Mouse (Mus musculus): ENCODE results near the gene Gimap8.
"Not testable (repeated sequence)": the region's sequence is repeated elsewhere in the genome, so short reads cannot be mapped to it uniquely, and the experiment has no call there.

Gimap8 gene

DNA sequence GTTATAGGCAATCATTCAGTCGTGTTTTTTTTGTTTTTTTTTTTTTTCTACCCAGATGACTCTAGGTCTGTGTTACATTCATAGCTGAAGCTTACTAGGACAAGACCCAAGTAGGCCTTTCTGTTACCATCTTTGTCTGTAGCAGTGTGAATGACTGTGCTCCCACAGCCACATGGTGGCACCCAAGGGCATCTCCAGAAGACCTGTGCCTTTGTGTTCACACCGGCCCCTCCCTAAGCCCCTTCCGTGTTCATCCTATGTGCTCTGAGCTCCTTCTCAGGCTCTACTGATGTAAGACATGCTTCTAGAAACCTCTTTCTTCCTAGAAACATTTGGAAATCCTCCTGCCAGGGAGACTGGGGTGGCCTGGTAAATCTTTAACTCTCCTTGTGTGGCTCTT lies at the start of gene Gimap8:
Gene Gimap8 (plus strand): TSS at position 240 of the 400 bp plus-strand sequence.
- DNase-seq (ENCODE audit: low spot score in 2 of 2): no peak

DNA sequence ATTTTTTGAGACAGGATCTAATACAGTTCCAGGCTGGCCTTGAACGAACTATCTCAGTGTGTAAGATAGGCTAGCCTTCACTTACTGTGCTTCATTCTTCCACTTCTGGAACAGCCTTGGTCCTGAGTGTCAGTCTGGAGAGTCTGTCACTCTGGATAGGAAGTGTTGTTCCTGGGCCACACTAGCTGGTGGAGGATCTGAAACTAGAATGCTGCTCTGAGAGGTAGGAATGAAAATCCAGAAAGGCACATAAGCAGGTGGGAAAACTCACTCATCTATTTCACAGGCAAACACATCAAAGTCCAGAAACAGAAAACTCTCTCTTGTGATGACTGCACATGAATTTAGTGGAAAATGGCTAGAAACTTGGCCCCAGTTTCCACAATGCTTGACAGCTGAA lies 46.4 kb upstream of the Gimap8 start:
- no peak for DNase-seq (ENCODE audit: low spot score in 2 of 2)

DNA sequence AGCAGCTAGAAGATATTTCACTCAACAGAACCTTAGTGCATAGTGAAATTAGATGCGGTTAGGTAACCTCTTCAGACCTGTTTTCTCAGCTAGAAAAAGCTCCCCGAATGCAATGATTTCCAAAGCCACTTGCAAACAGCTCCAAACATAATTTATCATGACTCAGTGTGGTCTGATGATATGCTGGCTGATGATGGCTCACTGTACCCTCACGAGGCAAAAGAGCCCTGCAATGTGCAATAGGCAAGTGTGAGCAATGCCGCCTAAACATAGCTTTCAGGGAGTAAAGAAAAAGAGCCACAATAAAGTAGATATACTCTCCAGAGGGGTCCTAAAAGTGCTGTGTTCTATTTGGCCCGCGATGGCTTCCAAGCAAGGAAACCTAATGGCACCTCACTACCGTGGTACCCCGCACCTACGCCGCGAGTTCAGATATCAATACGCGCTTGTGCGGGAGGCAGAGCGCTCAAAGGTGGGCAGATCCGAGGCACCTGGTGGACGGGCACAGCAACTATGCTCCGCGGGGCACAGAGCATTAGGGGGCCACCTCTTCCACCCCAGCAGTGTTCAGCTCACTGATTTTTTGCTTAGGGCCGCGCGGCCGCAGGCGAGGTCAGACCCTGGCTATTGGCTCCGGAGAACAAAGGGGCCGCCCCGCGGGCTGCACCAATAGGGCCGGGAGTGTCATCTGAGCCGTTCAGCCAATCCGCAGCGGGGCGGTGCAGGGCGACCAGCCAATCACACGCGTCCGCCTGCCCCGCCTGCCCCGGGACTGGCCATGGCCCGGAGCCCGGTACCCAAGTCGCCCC lies 45.6 kb upstream of the Gimap8 start, which contains the start of gene Zfp775:
Gene Zfp775 (plus strand): TSS at position 793 of the 809 bp plus-strand sequence.
- peak; percentile 95 for DNase-seq (ENCODE audit: low spot score in 2 of 2)

DNA sequence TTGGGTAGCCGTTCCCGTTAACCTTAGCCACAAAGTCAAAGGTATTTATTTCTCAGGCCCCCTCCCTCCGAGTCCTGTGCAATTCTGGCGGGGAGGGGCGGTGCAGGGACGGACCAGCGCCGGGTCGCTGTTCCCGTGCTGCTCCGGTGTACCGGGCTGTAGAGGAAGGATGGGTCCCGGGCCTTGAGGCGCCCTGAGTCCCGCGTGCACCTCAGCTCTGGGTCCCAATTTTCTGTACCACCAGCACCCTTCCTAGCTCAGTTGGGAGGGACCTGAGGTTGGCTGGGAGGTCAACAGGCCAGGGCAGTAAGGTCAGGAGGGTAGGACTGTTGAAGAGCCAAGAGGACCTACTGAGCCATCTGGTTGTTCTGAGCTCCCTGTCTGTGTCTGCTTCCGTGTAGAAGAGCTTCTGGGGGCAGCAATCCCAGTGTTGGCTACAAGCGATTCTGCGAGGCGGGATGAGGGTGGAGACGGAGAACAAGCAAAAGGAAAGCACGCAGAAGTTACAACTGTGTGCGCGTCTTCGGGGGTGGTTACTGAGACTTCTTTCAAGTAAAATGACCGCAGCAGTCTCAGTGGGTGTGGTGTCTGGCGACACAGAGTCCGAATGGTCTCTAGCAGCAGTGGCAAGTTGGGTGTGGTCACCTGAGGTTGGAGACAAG lies 44.8 kb upstream of the Gimap8 start:
- peak; percentile 25 to 55 for DNase-seq (ENCODE audit: low spot score in 2 of 2)

DNA sequence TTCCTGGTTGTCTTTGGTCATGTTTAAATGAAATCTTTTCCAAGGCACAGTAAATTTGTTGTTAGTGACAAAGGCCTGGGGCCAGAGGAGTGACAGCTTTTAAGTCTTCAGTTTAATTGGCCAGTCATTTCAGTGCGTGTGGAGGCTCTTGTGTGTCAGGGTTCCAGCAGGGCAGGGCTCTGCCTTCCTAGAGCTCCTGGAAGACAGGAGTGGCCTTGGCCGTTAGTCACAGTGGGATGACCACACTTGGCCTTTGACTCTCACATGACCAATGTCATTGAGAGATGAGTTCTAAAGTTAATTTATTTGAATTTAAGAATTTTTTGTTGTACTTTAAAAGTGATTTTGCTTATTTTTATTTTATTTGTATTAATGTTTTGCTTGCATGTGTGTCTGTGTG lies 38.9 kb upstream of the Gimap8 start:
- DNase-seq (ENCODE audit: low spot score in 2 of 2): no peak

DNA sequence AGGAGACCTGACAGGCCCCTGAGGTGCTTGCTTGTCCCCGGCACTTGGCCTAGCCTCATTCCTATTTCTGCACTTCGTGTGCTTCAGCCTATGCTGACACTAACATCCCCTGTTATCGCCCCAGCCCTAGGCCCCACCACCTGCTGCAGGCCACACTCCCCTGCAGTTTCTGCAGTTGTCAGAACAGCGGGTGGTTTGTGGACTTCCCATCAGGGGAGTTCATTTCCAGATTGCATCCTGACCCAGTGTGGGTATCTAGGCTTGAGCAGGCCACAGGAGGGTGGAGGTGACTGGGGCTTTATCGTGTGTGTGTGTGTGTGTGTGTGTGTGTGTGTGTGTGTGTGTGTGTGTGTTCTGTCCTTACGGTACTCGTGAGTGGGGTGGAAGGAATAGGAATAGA lies 37.5 kb upstream of the Gimap8 start:
- DNase-seq (ENCODE audit: low spot score in 2 of 2): no peak

DNA sequence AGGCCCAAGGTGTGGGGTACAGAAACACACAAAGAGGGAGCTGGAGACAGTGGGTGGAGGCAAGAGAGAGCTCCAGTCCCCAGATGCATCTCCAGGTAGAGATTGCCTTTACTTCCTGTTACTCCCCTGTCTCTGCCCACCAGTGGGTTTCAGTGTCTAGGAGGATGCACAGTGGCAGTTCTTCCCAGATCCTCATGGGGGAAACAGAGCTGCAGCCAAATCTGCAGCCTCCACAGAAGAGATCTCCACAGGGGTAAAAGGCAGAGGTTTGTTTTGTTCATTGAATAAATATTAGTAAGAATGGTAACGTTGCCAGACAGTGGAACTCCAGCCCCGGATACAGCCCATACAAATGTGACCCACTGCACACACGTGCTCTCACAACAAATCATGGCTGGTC lies 36.4 kb upstream of the Gimap8 start:
- no peak for DNase-seq (ENCODE audit: low spot score in 2 of 2)

DNA sequence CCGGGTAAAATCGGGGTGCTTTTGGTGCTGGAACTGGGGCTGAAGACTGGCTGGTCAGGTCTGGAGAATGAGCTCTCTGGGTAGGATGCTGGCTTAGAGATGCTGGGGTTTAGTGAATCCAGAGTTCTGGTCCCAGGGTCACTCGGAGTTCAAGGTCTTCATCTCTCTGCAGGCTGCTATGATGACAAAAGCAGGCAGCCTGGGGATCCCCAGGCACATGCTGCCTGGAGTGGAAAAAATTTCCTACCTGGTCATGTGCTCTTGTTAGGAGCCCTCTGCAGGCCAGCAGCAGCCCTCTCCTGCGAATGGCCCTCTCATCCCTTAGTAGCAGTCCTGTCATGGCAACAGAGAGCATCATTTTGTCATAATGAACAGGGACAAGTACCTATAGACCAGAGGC lies 33.6 kb upstream of the Gimap8 start:
- no peak for DNase-seq (ENCODE audit: low spot score in 2 of 2)

DNA sequence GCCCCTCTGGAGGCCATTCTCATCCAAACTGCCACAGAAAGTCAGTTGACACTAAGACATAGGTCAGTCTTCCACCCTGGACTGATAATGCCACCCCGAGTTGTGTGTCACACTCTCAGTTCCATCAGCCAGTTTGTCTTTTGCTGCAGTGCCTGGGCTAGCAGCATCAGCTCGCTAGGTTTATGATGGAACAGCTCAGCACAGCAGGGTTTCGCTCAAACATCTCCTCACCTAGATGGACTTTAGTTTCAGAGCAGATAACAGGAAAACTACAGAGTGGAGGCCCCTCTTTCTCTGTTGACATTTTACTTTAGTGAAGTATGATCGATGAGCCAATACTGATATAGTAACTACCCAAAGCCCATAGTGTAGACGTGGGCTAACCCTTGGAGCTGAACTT lies 32.3 kb upstream of the Gimap8 start:
- DNase-seq (ENCODE audit: low spot score in 2 of 2): no peak

DNA sequence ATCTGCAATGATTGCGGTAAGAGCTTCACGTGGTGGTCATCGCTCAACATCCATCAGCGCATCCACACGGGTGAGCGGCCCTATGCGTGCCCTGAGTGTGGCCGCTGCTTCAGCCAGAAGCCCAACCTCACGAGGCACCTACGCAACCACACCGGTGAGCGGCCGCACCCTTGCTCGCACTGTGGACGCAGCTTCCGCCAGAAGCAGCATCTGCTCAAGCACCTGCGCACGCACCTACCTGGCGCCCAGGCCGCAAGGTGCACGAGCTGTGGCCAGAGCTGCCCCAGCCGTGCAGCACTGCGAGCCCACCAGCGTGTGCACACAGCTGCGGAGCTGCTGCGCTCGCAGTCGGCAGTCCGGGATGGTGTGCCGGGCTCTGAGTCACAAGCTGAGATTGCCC lies 27.0 kb upstream of the Gimap8 start:
- DNase-seq (ENCODE audit: low spot score in 2 of 2): no peak

DNA sequence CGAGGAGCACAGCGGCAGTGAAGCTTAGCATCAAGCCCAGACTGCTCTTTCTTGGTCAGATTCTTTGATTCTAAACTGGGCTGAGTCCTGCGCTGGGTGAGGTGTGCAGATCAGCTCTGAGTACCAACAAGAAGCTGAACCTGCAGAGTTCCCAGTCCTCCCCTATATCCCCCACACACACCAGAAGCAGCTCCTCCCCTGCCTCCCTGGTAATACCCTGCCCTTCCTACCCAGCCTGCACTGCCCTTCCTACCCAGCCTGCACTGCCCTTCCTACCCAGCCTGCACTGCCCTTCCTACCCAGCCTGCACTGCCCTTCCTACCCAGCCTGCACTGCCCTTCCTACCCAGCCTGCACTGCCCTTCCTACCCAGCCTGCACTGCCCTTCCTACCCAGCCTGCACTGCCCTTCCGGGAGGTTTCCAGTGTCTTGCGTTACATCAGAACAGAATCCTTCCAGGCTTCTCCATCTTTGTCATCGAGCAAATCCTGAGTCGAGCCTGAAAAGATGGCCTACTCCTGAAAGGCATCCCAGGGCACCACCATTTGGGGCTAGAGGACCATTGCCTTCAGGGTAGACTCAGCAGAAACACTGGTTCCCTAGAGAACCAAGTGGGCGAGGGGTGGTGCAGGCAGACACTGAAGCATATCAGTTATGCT lies 24.7 kb upstream of the Gimap8 start:
- DNase-seq (ENCODE audit: low spot score in 2 of 2): not testable (repeated sequence)

DNA sequence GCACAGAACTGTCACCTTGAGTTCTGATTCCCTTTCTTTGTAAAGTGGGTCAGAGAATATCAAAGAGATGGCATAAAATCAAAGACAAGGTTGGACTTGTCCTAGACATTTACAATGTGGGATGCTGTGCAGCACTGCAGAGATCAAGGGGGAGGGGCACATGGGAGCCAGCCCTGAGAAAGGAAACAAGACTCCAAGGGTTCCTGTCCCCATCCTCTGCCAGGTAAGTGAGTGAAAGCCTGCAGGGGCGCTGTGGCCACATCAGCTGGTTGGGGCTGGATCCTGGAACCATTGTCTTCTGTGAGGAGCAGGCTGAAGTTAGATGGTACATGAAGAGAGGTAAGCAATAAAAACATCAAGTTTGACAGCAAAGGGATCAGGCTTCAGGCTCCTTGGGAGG lies 23.6 kb upstream of the Gimap8 start:
- no peak for DNase-seq (ENCODE audit: low spot score in 2 of 2)

DNA sequence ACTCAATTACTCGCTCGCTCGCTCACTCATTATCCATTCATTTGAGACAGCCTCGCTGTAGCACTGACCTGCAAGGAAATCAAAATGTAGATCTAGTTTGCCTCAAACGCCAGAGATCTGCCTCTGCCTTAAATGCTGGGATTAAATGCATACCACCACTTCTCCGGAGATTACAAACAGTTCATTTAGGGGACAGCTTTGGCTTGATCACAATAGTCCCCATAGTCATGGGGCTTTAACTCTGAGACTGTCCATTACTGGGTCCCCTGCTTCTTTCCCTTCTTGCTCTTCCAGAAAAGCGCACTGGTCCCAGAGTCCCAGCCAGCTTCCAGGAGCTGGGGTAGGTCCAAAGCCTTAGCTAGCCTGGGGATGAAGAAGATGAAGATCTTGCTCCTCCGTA lies 20.6 kb upstream of the Gimap8 start, which contains the start of gene AI854703:
Gene AI854703 (plus strand): TSS at position 301 of the 400 bp plus-strand sequence.
- DNase-seq (ENCODE audit: low spot score in 2 of 2): no peak

DNA sequence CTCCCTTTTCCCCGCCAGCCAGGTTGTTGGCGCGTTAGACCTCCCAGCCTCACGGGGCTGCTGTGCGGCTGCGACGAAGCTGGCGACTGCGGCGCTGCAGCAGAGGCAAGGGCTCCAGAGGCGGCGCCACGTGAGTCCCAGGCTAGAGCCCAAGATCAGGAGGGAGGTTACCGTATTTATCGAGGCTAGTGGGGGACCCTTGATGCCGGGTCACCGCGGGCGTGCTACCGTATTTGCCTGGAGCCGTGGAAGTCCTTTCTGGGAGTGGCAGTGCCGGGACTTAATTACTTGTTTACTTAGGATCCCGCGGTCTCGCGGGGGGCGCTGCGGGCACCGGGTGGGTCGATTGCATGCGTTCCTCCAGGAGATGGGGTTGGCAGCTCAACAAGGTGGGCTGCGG lies 20.1 kb upstream of the Gimap8 start:
- peak; percentile 64 to 67 for DNase-seq (ENCODE audit: low spot score in 2 of 2)

DNA sequence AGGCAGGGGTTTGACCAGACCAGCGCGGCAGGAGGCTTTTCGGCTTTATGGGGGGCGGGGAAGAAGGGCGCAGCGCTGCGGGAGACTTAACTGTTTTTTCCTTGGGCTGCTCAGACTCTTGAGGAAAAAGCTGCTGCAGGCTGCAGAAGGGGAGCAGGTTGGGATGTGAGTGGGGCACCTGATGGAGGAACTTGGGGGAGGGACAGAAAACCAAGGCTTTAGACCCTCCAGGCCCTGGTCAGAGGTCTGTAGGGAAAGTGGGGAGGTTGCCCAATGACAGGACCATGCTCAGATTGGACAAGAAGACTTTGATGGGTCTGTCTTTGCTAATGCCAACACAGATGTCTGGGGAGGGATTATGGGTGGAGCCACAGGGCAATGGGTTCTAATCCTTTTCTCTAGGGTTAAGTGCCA lies 19.5 kb upstream of the Gimap8 start:
- no peak for DNase-seq (ENCODE audit: low spot score in 2 of 2)

DNA sequence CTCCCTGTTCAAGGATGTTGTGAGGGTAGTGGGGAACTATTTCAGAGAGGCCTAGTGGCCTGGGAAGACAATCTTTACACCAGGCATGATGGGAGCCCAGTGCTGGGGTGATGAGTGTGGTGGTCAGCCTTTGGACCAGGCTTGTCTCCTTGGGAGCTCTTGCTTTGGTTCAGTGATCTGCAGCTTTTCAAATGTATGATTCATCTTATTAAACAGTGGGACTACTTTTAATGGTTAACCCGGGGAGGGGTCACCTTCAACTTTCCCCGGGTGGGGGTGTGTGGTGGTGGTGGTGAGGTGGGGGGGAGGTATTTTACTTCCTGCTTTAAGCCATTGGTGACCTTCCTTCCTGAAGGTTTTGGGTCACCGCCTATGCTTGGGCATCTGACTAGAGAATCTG lies 18.7 kb upstream of the Gimap8 start:
- DNase-seq (ENCODE audit: low spot score in 2 of 2): no peak

DNA sequence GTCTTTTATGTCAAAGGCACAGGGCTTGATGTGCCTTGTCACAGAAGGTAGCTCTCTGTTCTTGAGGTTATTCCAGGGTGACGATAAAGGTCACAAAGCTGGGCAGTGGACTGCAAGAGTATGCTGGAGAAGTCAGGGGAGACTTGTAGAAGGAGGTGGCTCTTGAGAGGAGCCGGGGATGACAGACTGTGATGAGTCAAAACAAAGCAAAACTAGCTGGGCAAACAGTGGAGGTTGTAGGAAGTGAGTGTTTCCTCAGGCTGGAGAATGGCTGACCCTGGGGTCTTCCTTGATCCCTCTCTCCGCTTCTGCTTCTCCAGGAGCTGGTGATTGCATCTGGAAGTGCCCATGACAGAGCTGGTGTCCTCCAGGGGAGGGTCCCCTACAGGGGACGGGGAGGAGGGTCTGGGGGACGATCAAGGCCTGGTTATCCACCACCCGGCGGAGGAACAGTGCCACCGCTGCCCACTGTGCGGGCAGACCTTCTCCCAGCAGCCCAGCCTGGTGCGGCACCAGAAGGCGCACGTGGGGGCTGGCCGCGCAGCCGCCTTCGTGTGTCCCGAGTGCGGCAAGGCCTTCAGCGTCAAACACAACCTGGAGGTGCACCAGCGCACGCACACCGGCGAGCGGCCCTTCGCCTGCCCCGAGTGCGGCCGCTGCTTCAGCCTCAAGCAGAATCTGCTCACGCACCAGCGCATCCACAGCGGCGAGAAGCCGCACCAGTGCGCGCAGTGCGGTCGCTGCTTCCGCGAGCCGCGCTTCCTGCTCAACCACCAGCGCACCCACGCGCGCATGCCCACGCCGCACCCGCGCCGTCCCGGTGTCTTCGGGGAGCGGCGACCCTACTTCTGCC lies 18.0 kb upstream of the Gimap8 start:
- DNase-seq (ENCODE audit: low spot score in 2 of 2): peak; percentile 44 to 51

DNA sequence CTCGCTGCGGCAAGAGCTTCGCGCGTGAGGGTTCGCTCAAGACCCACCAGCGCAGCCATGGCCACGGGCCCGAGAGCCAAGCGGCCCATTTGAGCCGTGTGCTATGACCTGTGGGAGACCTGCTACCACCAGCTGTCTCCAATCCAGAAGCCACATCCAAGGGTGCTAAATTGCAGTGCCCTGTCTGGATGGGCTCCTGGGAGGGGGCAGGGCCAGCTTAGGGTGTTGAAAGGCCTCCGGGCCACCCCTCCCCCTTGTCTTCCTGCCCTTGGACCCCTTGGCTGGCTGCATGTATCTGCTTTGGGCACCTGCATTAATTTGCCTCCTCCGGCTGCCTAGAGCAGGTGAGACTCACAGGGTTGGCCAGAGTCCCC lies 17.4 kb upstream of the Gimap8 start:
- DNase-seq (ENCODE audit: low spot score in 2 of 2): no peak

DNA sequence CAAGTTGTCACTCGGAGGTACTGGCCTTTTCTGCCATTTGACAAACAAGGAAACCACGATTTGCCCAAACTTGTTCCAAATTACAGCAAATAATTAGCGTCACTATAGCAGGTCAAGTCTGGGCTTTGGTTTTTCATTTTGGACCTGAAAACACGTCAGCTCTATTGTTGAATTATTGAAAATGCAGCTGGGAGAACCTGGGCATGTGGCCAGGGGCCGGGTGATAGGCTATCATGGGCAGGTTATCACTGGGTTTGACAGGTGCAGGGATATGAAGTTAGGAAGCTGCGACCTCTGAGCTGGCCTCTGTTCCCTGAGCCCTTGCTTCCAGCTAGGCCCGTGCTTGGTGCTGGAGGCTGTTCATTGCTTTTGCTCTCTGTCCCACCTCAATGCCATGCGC lies 16.2 kb upstream of the Gimap8 start:
- DNase-seq (ENCODE audit: low spot score in 2 of 2): no peak

DNA sequence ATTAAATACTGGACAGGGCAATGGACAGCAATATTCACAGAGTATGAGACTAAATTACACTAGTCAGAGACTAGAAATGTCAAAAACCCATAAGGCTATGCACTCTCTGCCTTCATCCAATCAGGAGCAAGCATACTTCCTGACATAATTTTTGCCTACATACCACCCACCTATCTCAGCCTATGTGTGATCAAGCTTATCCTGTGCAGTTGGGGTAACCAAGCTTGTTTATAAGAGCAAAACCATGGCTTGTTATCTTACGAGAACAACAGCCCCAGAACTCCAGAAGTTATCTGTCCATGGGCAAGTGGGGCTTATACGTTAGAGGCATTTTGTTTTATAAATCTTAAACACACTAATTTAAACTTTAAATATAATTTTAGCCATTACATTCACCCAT lies 11.9 kb upstream of the Gimap8 start:
- DNase-seq (ENCODE audit: low spot score in 2 of 2): no peak

DNA sequence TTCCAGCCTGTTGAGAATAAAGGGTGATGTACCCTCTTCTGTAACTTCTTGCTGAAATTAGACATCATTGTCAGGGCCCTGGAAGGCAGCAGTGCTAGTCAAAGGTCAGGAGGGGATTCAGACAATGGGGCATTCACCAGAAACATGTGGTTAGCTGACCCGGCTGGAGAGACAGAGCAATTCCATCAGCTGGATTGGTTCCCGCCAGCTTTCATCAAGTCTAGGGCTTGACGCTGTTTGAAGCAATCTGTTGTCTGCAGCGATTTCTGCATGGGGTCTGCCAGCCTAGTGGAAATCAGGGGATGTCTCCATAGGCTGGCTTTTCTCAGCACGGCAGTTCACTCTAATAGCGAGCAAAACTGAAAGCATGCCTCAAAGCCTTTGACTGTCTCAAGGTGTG lies 10.5 kb upstream of the Gimap8 start:
- no peak for DNase-seq (ENCODE audit: low spot score in 2 of 2)

Measured in right cerebral cortex, postnatal 36 days (tissue).